Comparison of ENCODE assay signal across 8 mouse cellular contexts in the genomic region with DNA sequence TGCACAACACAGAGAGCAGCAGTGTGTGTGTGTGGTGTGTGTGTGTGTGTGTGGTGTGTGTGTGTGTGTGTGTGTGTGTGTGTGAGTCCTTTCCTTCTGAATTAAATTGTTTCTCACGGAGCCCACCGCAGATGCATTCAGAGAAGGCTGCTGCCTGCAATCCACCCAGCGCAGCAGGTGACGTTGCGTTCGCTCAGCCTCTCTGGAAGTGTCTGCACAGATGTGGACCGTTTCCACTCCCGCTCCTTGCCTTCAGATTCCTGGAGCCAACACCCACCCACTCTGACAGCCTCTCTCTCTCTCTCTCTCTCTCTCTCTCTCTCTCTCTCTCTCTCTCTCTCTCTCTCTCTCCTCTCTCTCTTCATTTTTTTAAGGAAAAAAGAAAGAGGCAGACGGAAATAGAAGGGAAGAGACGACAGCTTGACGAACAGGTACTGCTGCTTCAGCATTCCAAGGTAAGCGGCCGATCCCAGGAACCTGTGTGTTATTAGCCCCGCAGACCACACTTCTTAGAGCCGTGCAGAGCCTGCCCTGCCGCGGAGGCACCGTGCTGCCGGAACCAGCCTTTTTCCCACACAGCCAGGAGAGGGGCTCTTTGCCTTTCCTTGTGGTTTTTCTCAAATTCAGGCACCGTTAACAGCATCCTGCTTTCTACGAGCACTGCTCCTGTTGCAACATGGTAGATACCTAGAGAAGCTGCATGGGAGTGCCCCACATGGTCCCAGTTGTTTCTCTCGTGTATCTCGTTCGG.
DNase-seq lines count a peak whose midpoint lies in the region; ATAC-seq and TF ChIP-seq lines count a peak whose summit lies in the region.

No protein-coding gene starts in this region.

- no peaks in the 10 kb centered on the region for H3K36me3 ChIP-seq in heart, embryonic 16.5 days (ENCODE audit: control insufficient read depth, insufficient read depth)

- H3K9me3 ChIP-seq in heart, embryonic 16.5 days (replicated peaks; ENCODE audit: control insufficient read depth, low read length) = no peaks in the 10 kb centered on the region

- no peaks in the 10 kb centered on the region for H3K27me3 ChIP-seq in heart, embryonic 16.5 days (ENCODE audit: control insufficient read depth, insufficient read depth, low read length)

- peak overlapping the region; percentile 63 for H3K4me2 ChIP-seq in heart, embryonic 16.5 days (ENCODE audit: low read depth, low read length)

- H3K4me1 ChIP-seq in heart, embryonic 16.5 days (ENCODE audit: control insufficient read depth, insufficient read depth, low read length) = peaks cover 61% of the 10 kb centered on the region
- H3K4me1 ChIP-seq in olfactory bulb, adult 2 months (ENCODE audit: control insufficient read depth, insufficient read depth, low read length) = peaks cover 13% of the 10 kb centered on the region; the same call in 1 of the 2 replicates

- H3K9ac ChIP-seq in heart, embryonic 16.5 days (ENCODE audit: low read length) = peak overlapping the region; percentile 32

- TF ChIP-seq POLR2A in olfactory bulb, adult 2 months (IDR thresholded peaks at IDR 0.05; ENCODE audit: insufficient read depth, low read depth, low read length) = no peak

- no peak for TF ChIP-seq CTCF in olfactory bulb, adult 2 months (IDR thresholded peaks at IDR 0.05; ENCODE audit: insufficient read depth, low read depth, low read length)

- 27% methylated on average over 24 of the region's 24 CpGs for WGBS in heart, embryonic 16.5 days
- WGBS in olfactory bulb, adult 2 months = 5% methylated on average over 24 of the region's 24 CpGs

- no peak for DNase-seq in heart, postnatal 25 days (ENCODE audit: low spot score)
- DNase-seq in cerebellum, adult 9-11 months = peak; percentile 41
- DNase-seq in frontal cortex, postnatal 10 days (ENCODE audit: low spot score in 2 of 2) = peak; percentile 55 to 59
- DNase-seq in left cerebral cortex, postnatal 4 days = peak; percentile 19
- no peak for DNase-seq in gastrocnemius, adult 18-20 months (ENCODE audit: low spot score)
- no peak for DNase-seq in testis, postnatal 14 days (ENCODE audit: low spot score)

- peak overlapping the region; percentile 14; the same call in 1 of the 2 replicates for H3K27ac ChIP-seq in heart, embryonic 16.5 days (ENCODE audit: low read length)
- peak overlapping the region; percentile 70 for H3K27ac ChIP-seq in olfactory bulb, adult 2 months (ENCODE audit: insufficient read depth, low read depth, low read length)

- intact Hi-C loops in heart, postnatal 25 days (cut with DNase I) = no loop called here
- intact Hi-C loops in left cerebral cortex, postnatal 4 days (cut with DNase I) = no loop called here

- peak overlapping the region; percentile 18; the same call in 1 of the 2 replicates for H3K4me3 ChIP-seq in heart, embryonic 16.5 days (ENCODE audit: low read length)
- peak overlapping the region; percentile 46 for H3K4me3 ChIP-seq in olfactory bulb, adult 2 months (ENCODE audit: insufficient read depth, low read depth, low read length)

- 0 out of 2 replicates have a peak, but pooled peaks have one; percentile 47 for ATAC-seq in heart, embryonic 16.5 days (replicated peaks; ENCODE audit: extremely low read depth, insufficient read depth, low FRiP score)

Comparison
In these comparisons a context has a peak if more than half of its experiments do, and no peak if none do; other contexts are left out.
1. DNase-seq: peak in cerebellum, adult 9-11 months (single experiment), frontal cortex, postnatal 10 days (2 of 2) and left cerebral cortex, postnatal 4 days (single experiment); none in heart, postnatal 25 days (single experiment), gastrocnemius, adult 18-20 months (single experiment) and testis, postnatal 14 days (single experiment).